Mouse (Mus musculus): Measurements from ENCODE around the gene Ercc6. TPM values are rescaled to one million over a fixed set of nuclear protein-coding genes. Genes with fewer than 3 reads are reported as not detected.

Gene Ercc6
- polyA plus RNA-seq, 2 experiments, result 12.2 to 15.0 TPM

GRCm38 (mm10) chr14:32472996-32473395, 40.3 kb upstream of the Ercc6 start:
- H3K4me1 ChIP-seq (ENCODE audit: control insufficient read depth, insufficient read depth, low read length), result no peaks in the 10 kb centered on the region
- ATAC-seq (ENCODE audit: low FRiP score, low read depth), result no peak
- H3K4me3 ChIP-seq (replicated peaks; ENCODE audit: low read length), result no peak overlapping the region
- TF ChIP-seq POLR2A (IDR thresholded peaks at IDR 0.05; ENCODE audit: borderline replicate concordance, extremely low read depth, insufficient read depth, insufficient read length), result no peak
- DNase-seq (ENCODE audit: low spot score), result peak; percentile 42
- WGBS, result 14% methylated on average over 4 of the region's 4 CpGs
- H3K9ac ChIP-seq (ENCODE audit: low read depth, low read length, severe bottlenecking), result no peak overlapping the region
- no peaks in the 10 kb centered on the region for H3K9me3 ChIP-seq (ENCODE audit: control insufficient read depth, low read length)
- H3K27ac ChIP-seq (replicated peaks; ENCODE audit: low read depth, low read length), result no peak overlapping the region
- no peaks in the 10 kb centered on the region for H3K27me3 ChIP-seq (ENCODE audit: control insufficient read depth, insufficient read depth, low read length)
- no peaks in the 10 kb centered on the region for H3K36me3 ChIP-seq (ENCODE audit: control insufficient read depth, insufficient read depth, low read length)
- H3K4me2 ChIP-seq (replicated peaks; ENCODE audit: low read depth, low read length, severe bottlenecking), result no peak overlapping the region

GRCm38 (mm10) chr14:32476559-32476958, 36.8 kb upstream of the Ercc6 start:
- Histone ChIP-seq H3K36me3 (ENCODE audit: control insufficient read depth, insufficient read depth, low read length) (no peaks in the 10 kb centered on the region), H3K4me3 (replicated peaks; ENCODE audit: low read length) (no peak overlapping the region), H3K9me3 (ENCODE audit: control insufficient read depth, low read length) (no peaks in the 10 kb centered on the region), H3K9ac (ENCODE audit: low read depth, low read length, severe bottlenecking) (no peak overlapping the region), H3K4me2 (replicated peaks; ENCODE audit: low read depth, low read length, severe bottlenecking) (no peak overlapping the region), H3K4me1 (ENCODE audit: control insufficient read depth, insufficient read depth, low read length) (no peaks in the 10 kb centered on the region), H3K27ac (replicated peaks; ENCODE audit: low read depth, low read length) (no peak overlapping the region), H3K27me3 (ENCODE audit: control insufficient read depth, insufficient read depth, low read length) (no peaks in the 10 kb centered on the region)
- TF ChIP-seq POLR2A (IDR thresholded peaks at IDR 0.05; ENCODE audit: borderline replicate concordance, extremely low read depth, insufficient read depth, insufficient read length), result no peak
- no peak for DNase-seq (ENCODE audit: low spot score)
- ATAC-seq (ENCODE audit: low FRiP score, low read depth), result no peak
- 77% methylated on average over 6 of the region's 6 CpGs for WGBS

GRCm38 (mm10) chr14:32477581-32477980, 35.7 kb upstream of the Ercc6 start:
- Histone ChIP-seq H3K4me2 (replicated peaks; ENCODE audit: low read depth, low read length, severe bottlenecking) (no peak overlapping the region), H3K27me3 (ENCODE audit: control insufficient read depth, insufficient read depth, low read length) (no peaks in the 10 kb centered on the region), H3K9ac (ENCODE audit: low read depth, low read length, severe bottlenecking) (no peak overlapping the region), H3K36me3 (ENCODE audit: control insufficient read depth, insufficient read depth, low read length) (no peaks in the 10 kb centered on the region), H3K4me1 (ENCODE audit: control insufficient read depth, insufficient read depth, low read length) (no peaks in the 10 kb centered on the region), H3K9me3 (ENCODE audit: control insufficient read depth, low read length) (no peaks in the 10 kb centered on the region), H3K27ac (replicated peaks; ENCODE audit: low read depth, low read length) (no peak overlapping the region), H3K4me3 (replicated peaks; ENCODE audit: low read length) (no peak overlapping the region)
- ATAC-seq (ENCODE audit: low FRiP score, low read depth), result no peak
- DNase-seq (ENCODE audit: low spot score), result no peak
- 83% methylated on average over 1 of the region's 1 CpGs for WGBS
- TF ChIP-seq POLR2A (IDR thresholded peaks at IDR 0.05; ENCODE audit: borderline replicate concordance, extremely low read depth, insufficient read depth, insufficient read length), result no peak

- Histone ChIP-seq H3K36me3 (ENCODE audit: control insufficient read depth, insufficient read depth, low read length) (no peaks in the 10 kb centered on the region), H3K27ac (replicated peaks; ENCODE audit: low read depth, low read length) (no peak overlapping the region), H3K9me3 (ENCODE audit: control insufficient read depth, low read length) (no peaks in the 10 kb centered on the region), H3K4me2 (replicated peaks; ENCODE audit: low read depth, low read length, severe bottlenecking) (no peak overlapping the region), H3K4me3 (replicated peaks; ENCODE audit: low read length) (no peak overlapping the region), H3K27me3 (ENCODE audit: control insufficient read depth, insufficient read depth, low read length) (no peaks in the 10 kb centered on the region), H3K9ac (ENCODE audit: low read depth, low read length, severe bottlenecking) (no peak overlapping the region), H3K4me1 (ENCODE audit: control insufficient read depth, insufficient read depth, low read length) (no peaks in the 10 kb centered on the region)
- peak; percentile 44 for DNase-seq (ENCODE audit: low spot score)
- 5% methylated on average over 3 of the region's 3 CpGs for WGBS
- ATAC-seq (ENCODE audit: low FRiP score, low read depth), result no peak
- TF ChIP-seq POLR2A (IDR thresholded peaks at IDR 0.05; ENCODE audit: borderline replicate concordance, extremely low read depth, insufficient read depth, insufficient read length), result no peak
Observed at GRCm38 (mm10) chr14:32482061-32482460, 31.3 kb upstream of the Ercc6 start.

GRCm38 (mm10) chr14:32492521-32492920, 20.8 kb upstream of the Ercc6 start:
- Histone ChIP-seq H3K27ac (replicated peaks; ENCODE audit: low read depth, low read length) (no peak overlapping the region), H3K27me3 (ENCODE audit: control insufficient read depth, insufficient read depth, low read length) (peaks cover 4% of the 10 kb centered on the region; the same call in 1 of the 2 replicates), H3K9me3 (ENCODE audit: control insufficient read depth, low read length) (no peaks in the 10 kb centered on the region), H3K4me1 (ENCODE audit: control insufficient read depth, insufficient read depth, low read length) (no peaks in the 10 kb centered on the region), H3K4me3 (replicated peaks; ENCODE audit: low read length) (no peak overlapping the region), H3K9ac (ENCODE audit: low read depth, low read length, severe bottlenecking) (no peak overlapping the region), H3K36me3 (ENCODE audit: control insufficient read depth, insufficient read depth, low read length) (no peaks in the 10 kb centered on the region), H3K4me2 (replicated peaks; ENCODE audit: low read depth, low read length, severe bottlenecking) (0 out of 2 replicates have a peak overlapping the region, but pooled peaks have one; percentile 7)
- DNase-seq (ENCODE audit: low spot score) (no peak), ATAC-seq (ENCODE audit: low FRiP score, low read depth) (no peak)
- no peak for TF ChIP-seq POLR2A (IDR thresholded peaks at IDR 0.05; ENCODE audit: borderline replicate concordance, extremely low read depth, insufficient read depth, insufficient read length)
- 19% methylated on average over 13 of the region's 13 CpGs for WGBS
